Mouse (Mus musculus): ENCODE results near the gene Rcan2. TPM values are rescaled to one million over a fixed set of nuclear protein-coding genes. Genes with fewer than 3 reads are reported as not detected.

The Rcan2 gene
- polyA plus RNA-seq, 1 experiment from 2014 or later = 4.9 TPM

GRCm38 (mm10) chr17:44042861-44043260, 241.7 kb downstream of the Rcan2 start:
- H3K36me3 ChIP-seq = no peaks in the 10 kb centered on the region
- ATAC-seq (ENCODE audit: insufficient number of reproducible peaks, low FRiP score, low TSS enrichment, low read depth) = no peak

GRCm38 (mm10) chr17:44053427-44053826, 252.3 kb downstream of the Rcan2 start:
- H3K27ac ChIP-seq (replicated peaks) = no peak overlapping the region
- 68% methylated on average over 4 of the region's 4 CpGs for WGBS
- H3K4me1 ChIP-seq = no peaks in the 10 kb centered on the region
- no peaks in the 10 kb centered on the region for H3K36me3 ChIP-seq
- H3K27me3 ChIP-seq = no peaks in the 10 kb centered on the region
- H3K9me3 ChIP-seq (replicated peaks) = no peaks in the 10 kb centered on the region
- no peak overlapping the region for H3K9ac ChIP-seq
- H3K4me3 ChIP-seq (replicated peaks) = no peak overlapping the region
- ATAC-seq (ENCODE audit: insufficient number of reproducible peaks, low FRiP score, low TSS enrichment, low read depth) = no peak
- no peak overlapping the region for H3K4me2 ChIP-seq (replicated peaks)

More at GRCm38 (mm10) chr17:44042861-44043260, 241.7 kb downstream of the Rcan2 start:
- 80% methylated on average over 8 of the region's 8 CpGs for WGBS
- Histone ChIP-seq H3K4me1 (no peaks in the 10 kb centered on the region), H3K9me3 (replicated peaks) (no peaks in the 10 kb centered on the region), H3K27me3 (no peaks in the 10 kb centered on the region), H3K4me2 (replicated peaks) (no peak overlapping the region), H3K9ac (no peak overlapping the region), H3K27ac (replicated peaks) (no peak overlapping the region), H3K4me3 (replicated peaks) (no peak overlapping the region)

GRCm38 (mm10) chr17:44057123-44057522, 256.0 kb downstream of the Rcan2 start:
- H3K27ac ChIP-seq (replicated peaks) = no peak overlapping the region
- ATAC-seq (ENCODE audit: insufficient number of reproducible peaks, low FRiP score, low TSS enrichment, low read depth) = no peak
- H3K4me3 ChIP-seq (replicated peaks) = no peak overlapping the region
- no peak overlapping the region for H3K9ac ChIP-seq
- H3K27me3 ChIP-seq = no peaks in the 10 kb centered on the region
- H3K4me2 ChIP-seq (replicated peaks) = no peak overlapping the region
- no peaks in the 10 kb centered on the region for H3K4me1 ChIP-seq
- no peaks in the 10 kb centered on the region for H3K9me3 ChIP-seq (replicated peaks)
- 72% methylated on average over 1 of the region's 1 CpGs for WGBS
- no peaks in the 10 kb centered on the region for H3K36me3 ChIP-seq

GRCm38 (mm10) chr17:44058145-44058544, 257.0 kb downstream of the Rcan2 start:
- H3K27me3 ChIP-seq = no peaks in the 10 kb centered on the region
- H3K27ac ChIP-seq (replicated peaks) = no peak overlapping the region
- no peak overlapping the region for H3K4me3 ChIP-seq (replicated peaks)
- no peak for ATAC-seq (ENCODE audit: insufficient number of reproducible peaks, low FRiP score, low TSS enrichment, low read depth)
- H3K4me2 ChIP-seq (replicated peaks) = no peak overlapping the region
- no peaks in the 10 kb centered on the region for H3K36me3 ChIP-seq
- no peaks in the 10 kb centered on the region for H3K9me3 ChIP-seq (replicated peaks)
- no peaks in the 10 kb centered on the region for H3K4me1 ChIP-seq
- no peak overlapping the region for H3K9ac ChIP-seq

GRCm38 (mm10) chr17:44060781-44061180, 259.6 kb downstream of the Rcan2 start:
- H3K4me2 ChIP-seq (replicated peaks) = no peak overlapping the region
- no peaks in the 10 kb centered on the region for H3K27me3 ChIP-seq
- H3K9ac ChIP-seq = no peak overlapping the region
- no peaks in the 10 kb centered on the region for H3K4me1 ChIP-seq
- ATAC-seq (ENCODE audit: insufficient number of reproducible peaks, low FRiP score, low TSS enrichment, low read depth) = no peak
- H3K4me3 ChIP-seq (replicated peaks) = no peak overlapping the region
- WGBS = 93% methylated on average over 1 of the region's 1 CpGs
- no peaks in the 10 kb centered on the region for H3K9me3 ChIP-seq (replicated peaks)
- no peak overlapping the region for H3K27ac ChIP-seq (replicated peaks)
- H3K36me3 ChIP-seq = no peaks in the 10 kb centered on the region

GRCm38 (mm10) chr17:44061289-44061890, 260.2 kb downstream of the Rcan2 start:
- ATAC-seq (ENCODE audit: insufficient number of reproducible peaks, low FRiP score, low TSS enrichment, low read depth) = peak; percentile 47; the same call in 1 of the 2 replicates
- no peak overlapping the region for H3K27ac ChIP-seq (replicated peaks)

GRCm38 (mm10) chr17:44068876-44069275, 267.7 kb downstream of the Rcan2 start:
- Histone ChIP-seq H3K27me3 (no peaks in the 10 kb centered on the region), H3K4me2 (replicated peaks) (no peak overlapping the region), H3K9me3 (replicated peaks) (no peaks in the 10 kb centered on the region), H3K4me1 (no peaks in the 10 kb centered on the region), H3K27ac (replicated peaks) (no peak overlapping the region), H3K36me3 (no peaks in the 10 kb centered on the region), H3K9ac (no peak overlapping the region), H3K4me3 (replicated peaks) (no peak overlapping the region)
- 69% methylated on average over 6 of the region's 6 CpGs for WGBS
- no peak for ATAC-seq (ENCODE audit: insufficient number of reproducible peaks, low FRiP score, low TSS enrichment, low read depth)

More at GRCm38 (mm10) chr17:44061289-44061890, 260.2 kb downstream of the Rcan2 start:
- H3K4me1 ChIP-seq = no peaks in the 10 kb centered on the region
- H3K4me2 ChIP-seq (replicated peaks) = no peak overlapping the region
- no peaks in the 10 kb centered on the region for H3K9me3 ChIP-seq (replicated peaks)
- H3K9ac ChIP-seq = no peak overlapping the region
- no peaks in the 10 kb centered on the region for H3K27me3 ChIP-seq
- no peak overlapping the region for H3K4me3 ChIP-seq (replicated peaks)
- WGBS = 43% methylated on average over 5 of the region's 5 CpGs
- no peaks in the 10 kb centered on the region for H3K36me3 ChIP-seq

- no peak overlapping the region for H3K9ac ChIP-seq
- H3K4me3 ChIP-seq (replicated peaks) = no peak overlapping the region
- no peak overlapping the region for H3K4me2 ChIP-seq (replicated peaks)
- H3K27me3 ChIP-seq = no peaks in the 10 kb centered on the region
- H3K36me3 ChIP-seq = no peaks in the 10 kb centered on the region
- no peak overlapping the region for H3K27ac ChIP-seq (replicated peaks)
- ATAC-seq (ENCODE audit: insufficient number of reproducible peaks, low FRiP score, low TSS enrichment, low read depth) = no peak
- no peaks in the 10 kb centered on the region for H3K4me1 ChIP-seq
- no peaks in the 10 kb centered on the region for H3K9me3 ChIP-seq (replicated peaks)
Observed at GRCm38 (mm10) chr17:44071680-44072079, 270.5 kb downstream of the Rcan2 start.

GRCm38 (mm10) chr17:44075601-44076000, 274.4 kb downstream of the Rcan2 start:
- Histone ChIP-seq H3K27me3 (no peaks in the 10 kb centered on the region; the same call in 1 of the 2 replicates), H3K36me3 (no peaks in the 10 kb centered on the region), H3K4me2 (replicated peaks) (no peak overlapping the region), H3K9me3 (replicated peaks) (no peaks in the 10 kb centered on the region), H3K27ac (replicated peaks) (no peak overlapping the region), H3K9ac (no peak overlapping the region), H3K4me1 (peaks cover 4% of the 10 kb centered on the region; the same call in 1 of the 2 replicates), H3K4me3 (replicated peaks) (no peak overlapping the region)
- no peak for ATAC-seq (ENCODE audit: insufficient number of reproducible peaks, low FRiP score, low TSS enrichment, low read depth)
- WGBS = 81% methylated on average over 3 of the region's 3 CpGs

GRCm38 (mm10) chr17:44076051-44076680, 275.0 kb downstream of the Rcan2 start:
- no peak for ATAC-seq (ENCODE audit: insufficient number of reproducible peaks, low FRiP score, low TSS enrichment, low read depth)
- H3K36me3 ChIP-seq = no peaks in the 10 kb centered on the region
- H3K27me3 ChIP-seq = no peaks in the 10 kb centered on the region; the same call in 1 of the 2 replicates
- H3K4me2 ChIP-seq (replicated peaks) = no peak overlapping the region
- WGBS = 49% methylated on average over 6 of the region's 6 CpGs
- H3K4me3 ChIP-seq (replicated peaks) = no peak overlapping the region
- H3K9me3 ChIP-seq (replicated peaks) = no peaks in the 10 kb centered on the region
- H3K9ac ChIP-seq = no peak overlapping the region
- H3K27ac ChIP-seq (replicated peaks) = no peak overlapping the region
- peaks cover 4% of the 10 kb centered on the region; the same call in 1 of the 2 replicates for H3K4me1 ChIP-seq

GRCm38 (mm10) chr17:44077146-44077842, 276.1 kb downstream of the Rcan2 start:
- Histone ChIP-seq H3K27me3 (no peaks in the 10 kb centered on the region; the same call in 1 of the 2 replicates), H3K36me3 (no peaks in the 10 kb centered on the region), H3K4me3 (replicated peaks) (no peak overlapping the region), H3K9ac (no peak overlapping the region), H3K9me3 (replicated peaks) (no peaks in the 10 kb centered on the region), H3K27ac (replicated peaks) (no peak overlapping the region), H3K4me1 (peaks cover 4% of the 10 kb centered on the region; the same call in 1 of the 2 replicates), H3K4me2 (replicated peaks) (no peak overlapping the region)
- ATAC-seq (ENCODE audit: insufficient number of reproducible peaks, low FRiP score, low TSS enrichment, low read depth) = no peak
- 79% methylated on average over 12 of the region's 12 CpGs for WGBS
